Mouse (Mus musculus) NIH3T3 (cell line): ENCODE measurements around the gene Adssl1.

Source experiments
- DNase-seq: peaks from one replicate; pipeline ENCODE4 v3.0.0-alpha.2; 2012; ENCODE audit warnings: low read depth

Adssl1 gene

DNA sequence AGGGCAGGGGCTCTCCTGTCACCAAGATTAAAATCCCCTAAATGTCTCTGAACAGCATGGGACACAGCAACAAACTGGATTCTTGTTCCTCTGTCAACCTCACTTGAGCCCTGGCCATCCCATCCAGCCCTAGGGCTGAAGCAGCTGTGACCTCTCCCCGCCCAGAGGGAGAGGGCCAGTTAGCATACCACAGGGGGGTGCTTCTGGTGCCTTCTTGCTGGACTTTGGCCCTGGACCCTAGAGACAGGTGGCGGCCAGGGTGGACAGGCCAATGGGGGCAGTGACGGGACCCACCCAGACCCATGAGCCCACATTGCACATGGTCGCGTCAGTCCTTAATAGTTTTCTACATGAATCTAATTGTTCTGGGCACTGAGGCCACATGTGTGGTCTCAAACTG lies 34.2 kb downstream of the Adssl1 start:
- DNase-seq = no peak

- DNase-seq = peak; percentile 71
These were observed 38.8 kb downstream of the Adssl1 start for GRCm38 (mm10) chr12:112658619-112659018.

DNA sequence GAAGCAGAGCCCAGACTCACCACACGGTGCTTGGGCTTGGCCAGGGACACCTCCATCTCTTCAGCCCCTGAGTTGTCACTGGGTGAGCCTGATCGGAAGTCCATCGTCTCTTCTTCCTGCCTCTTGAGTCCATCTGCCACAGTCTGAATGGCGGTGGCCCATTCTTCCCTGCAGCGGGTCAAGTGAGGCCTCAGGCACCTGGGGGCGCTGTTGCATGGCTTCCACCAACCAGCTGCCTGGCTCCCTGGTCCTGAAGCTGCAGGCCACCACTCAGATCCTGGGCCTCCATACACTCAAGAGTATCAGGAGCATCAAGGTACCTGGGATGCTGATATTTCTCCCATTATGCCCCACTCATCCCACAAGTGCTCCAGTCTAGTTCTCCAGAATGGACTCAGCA lies 39.3 kb downstream of the Adssl1 start:
- peak; percentile 58 for DNase-seq

- DNase-seq = peak; percentile 78
These were observed 40.9 kb downstream of the Adssl1 start for GRCm38 (mm10) chr12:112660576-112661326.

- DNase-seq = no peak
These were observed 41.4 kb downstream of the Adssl1 start for GRCm38 (mm10) chr12:112661327-112661605.

DNA sequence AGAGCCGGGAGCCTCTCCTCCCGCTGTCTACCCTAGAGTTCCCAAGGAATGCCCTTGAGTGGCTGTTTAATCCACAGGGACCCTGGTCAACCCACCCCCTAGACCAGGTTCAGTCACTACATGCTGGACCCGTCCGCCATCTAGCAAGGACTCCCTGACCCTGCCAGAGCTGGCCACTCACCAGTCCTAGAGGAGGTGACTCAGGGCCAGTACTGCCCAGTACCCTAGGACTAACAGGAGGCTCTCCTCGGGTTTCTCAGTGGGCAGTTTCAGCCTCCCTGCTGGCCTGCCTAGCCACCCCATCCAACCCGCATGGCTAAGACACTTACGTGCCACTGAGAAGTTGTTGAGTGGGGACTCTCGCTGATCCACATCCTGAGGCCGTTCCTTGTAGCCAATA lies 42.0 kb downstream of the Adssl1 start:
- DNase-seq = no peak

DNA sequence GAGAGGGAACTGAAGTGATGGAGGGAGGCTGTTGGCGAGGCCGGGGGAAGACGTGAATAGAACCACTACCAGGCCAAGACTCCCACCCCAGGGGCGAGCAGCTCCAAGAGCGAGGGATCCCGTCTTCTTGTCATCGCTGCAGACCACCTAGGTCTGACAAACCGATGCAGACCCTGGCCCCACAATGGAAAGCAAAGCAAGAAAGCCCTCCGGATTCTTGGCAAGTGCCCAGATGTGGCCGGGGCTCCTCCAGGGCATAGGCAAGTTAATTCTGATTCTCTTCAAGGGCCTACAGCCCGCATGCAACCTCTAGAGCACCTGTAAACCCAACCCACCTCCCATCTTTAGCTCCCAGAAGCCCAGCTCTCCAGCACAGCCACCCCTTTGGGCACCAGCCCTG lies 43.5 kb downstream of the Adssl1 start:
- DNase-seq = no peak

DNA sequence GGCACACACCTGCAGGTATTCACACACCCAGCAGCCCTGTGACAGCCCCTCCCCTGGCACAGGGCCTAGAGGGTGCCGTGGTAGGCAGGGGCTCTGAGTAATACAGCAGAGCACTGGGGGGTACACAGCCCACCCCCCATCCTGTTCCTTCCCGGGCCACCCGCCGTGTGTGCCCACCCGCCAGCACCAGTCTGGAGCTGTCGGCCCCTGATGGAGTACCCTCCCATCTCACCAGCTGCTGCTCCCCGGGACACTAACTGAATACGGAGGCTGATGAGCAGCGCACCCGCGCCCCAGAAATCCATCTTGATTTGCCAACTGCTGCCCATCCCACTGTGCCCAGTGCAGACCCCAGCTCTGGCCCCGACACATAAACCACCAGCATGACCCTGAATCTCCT lies 43.9 kb downstream of the Adssl1 start:
- DNase-seq = no peak

GRCm38 (mm10) chr12:112664124-112664523 lies 44.3 kb downstream of the Adssl1 start:
- no peak for DNase-seq

DNA sequence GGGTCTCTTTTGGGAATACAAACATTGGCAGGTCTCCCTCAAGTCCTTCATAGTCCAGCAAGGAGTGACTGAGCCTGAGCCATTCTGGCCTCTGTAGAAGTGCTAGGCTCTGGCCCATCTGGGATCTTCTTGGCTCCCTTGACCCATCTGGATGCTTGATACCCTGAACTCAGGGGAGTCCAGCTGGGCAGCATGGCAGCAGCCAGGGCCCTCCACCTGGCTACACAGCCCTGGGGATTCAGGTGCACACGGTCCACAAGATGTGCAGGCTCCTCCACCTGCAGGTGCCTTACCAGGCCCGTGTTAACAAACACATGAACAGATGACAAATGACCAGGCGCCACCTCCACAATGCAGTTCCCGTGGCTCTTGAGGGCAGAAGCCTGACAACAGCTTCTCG lies 44.8 kb downstream of the Adssl1 start:
- no peak for DNase-seq

- no peak for DNase-seq
These were observed 45.6 kb downstream of the Adssl1 start for GRCm38 (mm10) chr12:112665445-112665844.

- no peak for DNase-seq
These were observed 46.2 kb downstream of the Adssl1 start for GRCm38 (mm10) chr12:112665881-112666544.

DNA sequence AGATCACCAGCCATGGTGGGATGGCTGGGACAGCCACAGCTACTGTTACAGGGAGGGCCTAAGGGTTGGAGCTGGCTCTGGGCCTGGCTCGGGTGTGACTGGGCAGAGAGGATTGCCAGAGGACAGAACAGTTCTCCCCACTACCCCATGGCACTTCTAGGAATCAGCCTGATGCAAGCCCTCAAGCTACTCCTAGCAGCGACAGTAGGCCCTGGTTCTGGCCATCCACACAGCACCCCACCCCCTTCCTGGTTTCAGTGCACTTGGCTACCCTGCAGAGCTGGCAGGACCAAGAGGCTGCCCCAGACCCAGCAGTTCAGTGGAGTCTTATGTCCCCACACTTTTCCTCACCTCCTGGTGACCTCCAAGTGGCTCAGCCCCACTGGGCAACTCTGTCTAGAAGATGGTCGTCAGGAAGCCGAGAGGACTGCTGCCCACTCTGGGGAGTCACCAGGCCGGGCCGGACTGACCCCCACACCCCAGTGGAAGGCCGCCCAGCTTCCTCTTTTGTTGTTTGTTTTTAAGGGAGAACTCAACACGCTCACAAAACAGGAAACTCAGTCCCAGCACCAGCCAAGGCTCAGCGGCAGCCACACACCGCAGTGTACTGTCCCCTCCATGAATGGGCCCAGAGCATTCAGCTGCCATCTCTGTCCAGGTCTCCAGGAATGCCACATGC lies 47.9 kb downstream of the Adssl1 start:
- no peak for DNase-seq

- peak; percentile 42 for DNase-seq
These were observed 51.0 kb downstream of the Adssl1 start for GRCm38 (mm10) chr12:112670718-112671393.

GRCm38 (mm10) chr12:112671891-112672290 lies 52.0 kb downstream of the Adssl1 start:
- DNase-seq = no peak

DNA sequence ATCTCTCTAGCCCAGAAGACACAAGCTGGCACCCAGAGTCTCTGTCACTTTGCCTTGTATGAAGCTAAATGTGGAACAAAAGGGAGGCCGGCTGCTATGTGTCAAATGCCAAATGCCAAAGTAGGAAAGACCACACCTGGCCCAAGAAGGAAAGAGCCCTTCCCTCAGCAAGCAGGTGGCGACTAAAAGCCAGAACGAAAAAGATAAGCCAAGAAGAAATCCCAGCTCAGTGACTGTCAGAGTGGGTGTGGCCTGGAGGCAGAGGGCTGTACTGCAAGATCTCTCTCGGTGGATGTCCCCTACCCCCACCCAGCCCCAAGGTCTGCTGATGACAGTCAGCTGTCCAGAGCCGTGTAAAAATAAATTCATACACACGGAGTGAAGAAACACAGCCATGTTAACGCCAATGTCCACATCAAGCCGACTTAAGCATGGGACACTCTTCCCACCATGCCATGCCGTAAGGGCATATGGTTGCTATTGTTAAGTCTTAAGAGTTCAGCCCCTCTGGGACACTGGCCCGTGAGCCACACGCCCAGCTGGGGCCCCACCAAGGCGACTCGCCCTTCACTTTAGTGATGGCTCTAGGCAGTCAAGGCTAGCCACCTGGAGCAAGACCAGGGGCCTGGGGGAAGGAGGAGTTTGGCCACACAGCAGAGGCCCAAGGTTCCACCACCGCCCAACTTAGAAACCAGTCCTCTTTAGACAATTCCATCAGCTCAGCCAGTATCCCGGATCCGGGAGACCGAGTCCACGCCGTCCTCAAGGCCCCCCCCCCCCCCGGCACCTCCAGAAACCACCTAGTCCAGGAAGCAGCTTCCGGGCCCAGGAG lies 53.1 kb downstream of the Adssl1 start:
- DNase-seq = peak; percentile 55

- peak; percentile 70 for DNase-seq
These were observed 53.8 kb downstream of the Adssl1 start for GRCm38 (mm10) chr12:112673576-112674091.

GRCm38 (mm10) chr12:112674132-112675011 lies 54.5 kb downstream of the Adssl1 start, which contains the start of gene Akt1:
Gene Akt1, minus strand, starts transcription at chr12:112674884.
- peak; percentile 78 for DNase-seq

DNA sequence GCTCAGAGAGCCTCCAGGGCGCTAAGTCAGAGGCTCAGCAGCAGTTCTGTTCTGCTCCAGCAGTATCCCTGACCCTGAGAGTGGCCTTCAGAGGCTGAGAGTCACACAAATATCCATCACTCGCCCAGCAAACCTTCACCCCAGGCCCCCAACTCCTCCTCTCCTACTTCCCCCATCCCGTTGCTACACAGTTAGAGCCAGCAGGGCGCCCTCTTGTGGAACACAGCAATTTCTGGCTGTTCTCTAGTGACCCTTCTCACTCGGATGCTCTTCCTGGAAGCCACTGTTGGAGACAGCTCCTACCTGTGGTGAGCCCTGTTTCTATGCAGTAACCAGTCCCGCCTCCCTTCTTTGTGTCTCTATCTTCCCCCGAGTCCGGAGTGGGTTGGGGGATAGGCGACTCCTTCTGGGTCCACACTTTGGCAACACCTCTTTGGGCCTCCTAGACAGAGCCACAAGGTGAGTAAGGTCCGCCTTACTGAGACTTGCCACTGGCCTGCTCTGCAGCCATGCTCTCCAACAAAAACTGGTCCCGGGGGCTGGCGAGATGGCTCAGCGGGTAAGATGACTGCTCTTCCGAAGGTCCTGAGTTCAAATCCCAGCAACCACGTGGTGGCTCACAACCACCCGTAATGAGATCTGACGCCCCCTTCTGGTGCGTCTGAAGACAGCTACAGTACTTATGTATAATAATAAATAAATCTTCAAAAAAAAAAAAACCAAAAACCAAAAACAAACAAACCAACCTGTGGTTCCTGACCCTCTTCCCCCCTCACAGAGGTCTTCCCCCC lies 55.6 kb downstream of the Adssl1 start:
- DNase-seq = peak; percentile 93

DNA sequence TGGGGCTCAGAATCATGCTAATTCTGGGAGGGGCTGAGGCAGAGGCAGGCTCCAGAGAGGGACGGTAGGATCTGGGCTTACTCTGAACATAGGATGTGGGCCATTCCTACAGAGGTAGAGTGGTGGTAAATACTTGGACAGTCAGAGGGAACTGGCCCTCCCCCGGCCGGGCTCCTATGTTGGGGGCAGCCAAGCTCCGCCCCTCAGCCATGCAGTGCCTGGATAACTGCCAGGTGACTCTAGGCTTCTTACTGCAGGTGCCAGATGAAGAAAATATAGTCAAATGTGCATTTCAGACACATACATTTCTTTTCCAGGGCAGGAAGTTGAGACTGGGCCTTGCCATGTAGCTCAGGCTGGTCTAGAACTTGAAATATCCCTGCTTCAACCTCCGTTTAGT lies 57.2 kb downstream of the Adssl1 start:
- peak; percentile 76 for DNase-seq
